Mouse (Mus musculus) small intestine, adult 2 months (tissue): Measurements from ENCODE around the gene Nav1. TPM values are rescaled to one million over a fixed set of nuclear protein-coding genes. Genes with fewer than 3 reads are reported as not detected.

Source experiments
- H3K27ac ChIP-seq: fragments of 200-500 bp; 2 replicates; pipeline ENCODE4 v1.5.1; 2012; ENCODE audit warnings: low read depth, low read length, control low read depth, inconsistent platforms; ENCODE audit not compliant: insufficient read depth
- H3K27me3 ChIP-seq: fragments of 200-500 bp; 2 replicates; pipeline ENCODE4 v1.6.1; 2012; ENCODE audit warnings: mild to moderate bottlenecking, moderate library complexity, low read length, inconsistent platforms; ENCODE audit not compliant: control insufficient read depth, insufficient read depth
- H3K36me3 ChIP-seq: fragments of 200-500 bp; 2 replicates; pipeline ENCODE4 v1.6.1; 2012; ENCODE audit warnings: mild to moderate bottlenecking, low read length, control low read depth, inconsistent platforms; ENCODE audit not compliant: control insufficient read depth, insufficient read depth
- H3K4me1 ChIP-seq: fragments of 200-500 bp; 2 replicates; pipeline ENCODE4 v1.6.1; 2012; ENCODE audit warnings: low read length, inconsistent platforms, mixed read lengths; ENCODE audit not compliant: control insufficient read depth, insufficient read depth, insufficient read length
- H3K4me3 ChIP-seq: fragments of 200-500 bp; 2 replicates; pipeline ENCODE4 v1.5.1; 2012; ENCODE audit warnings: low read depth, mild to moderate bottlenecking, control low read depth, inconsistent platforms, low read length, moderate library complexity
- CTCF ChIP-seq: fragments of 200-500 bp; IDR thresholded peaks from 2 replicates; pipeline ENCODE4 v1.5.1; 2012; ENCODE audit warnings: low read depth, mild to moderate bottlenecking, control low read depth, inconsistent platforms, low read length, moderate library complexity, mixed read lengths; ENCODE audit not compliant: insufficient replicate concordance, insufficient read length; ENCODE audit errors: extremely low read depth
- POLR2A ChIP-seq: fragments of 200-500 bp; IDR thresholded peaks from 2 replicates; pipeline ENCODE4 v1.6.1; 2012; ENCODE audit warnings: low read depth, mild to moderate bottlenecking, control low read depth, inconsistent platforms, low read length, moderate library complexity
- WGBS: fragments of 180-500 bp; shearing (Covaris S2); methylation state at CpG from one replicate; pipeline ENCODE4 v1.1.7; 2018; 5-methylcytosine and 5-hydroxymethylcytosine counted together
- polyA plus RNA-seq: library from polyadenylated mRNA; depleted of rRNA; stranded (reverse); fragments of >200 nt; gene quantifications from 2 replicates; pipeline ENCODE4 v1.2.3, GENCODE M21; 2012

The Nav1 gene
- polyA plus RNA-seq, 1 experiment, result 6.2 TPM

GRCm38 (mm10) chr1:135507572-135508348 lies 99.3 kb downstream of the Nav1 start:
- Histone ChIP-seq H3K27me3 (no peaks in the 10 kb centered on the region), H3K4me1 (peaks cover 8% of the 10 kb centered on the region; the same call in 1 of the 2 replicates), H3K4me3 (no peak overlapping the region), H3K36me3 (no peaks in the 10 kb centered on the region), H3K27ac (no peak overlapping the region)
- 34% methylated on average over 14 of the region's 14 CpGs for WGBS
- no peak for TF ChIP-seq CTCF
- TF ChIP-seq POLR2A, result no peak

GRCm38 (mm10) chr1:135505499-135505898 lies 101.6 kb downstream of the Nav1 start:
- no peak overlapping the region for H3K27ac ChIP-seq
- 68% methylated on average over 7 of the region's 7 CpGs for WGBS
- no peak overlapping the region for H3K4me3 ChIP-seq
- no peaks in the 10 kb centered on the region for H3K36me3 ChIP-seq
- H3K27me3 ChIP-seq, result no peaks in the 10 kb centered on the region
- TF ChIP-seq POLR2A (no peak), CTCF (no peak)
- peaks cover 8% of the 10 kb centered on the region; the same call in 1 of the 2 replicates for H3K4me1 ChIP-seq

DNA sequence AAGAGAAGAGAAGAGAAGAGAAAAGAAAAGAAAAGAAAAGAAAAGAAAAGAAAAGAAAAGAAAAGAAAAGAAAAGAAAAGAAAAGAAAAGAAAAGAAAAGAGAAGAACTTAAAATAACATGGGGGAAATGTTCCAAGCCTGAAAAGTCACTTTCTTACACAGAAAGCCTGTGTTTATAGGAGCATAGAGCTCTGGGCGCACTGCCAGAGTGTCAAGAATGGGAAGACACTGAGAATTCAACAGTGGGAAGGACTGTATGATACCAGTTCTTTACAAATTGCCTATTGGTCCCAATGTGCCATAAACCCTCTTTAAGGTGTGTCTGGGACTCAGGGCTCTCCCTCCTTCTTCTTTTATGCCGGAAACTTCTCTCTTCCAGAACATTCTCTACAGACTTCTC lies 103.7 kb downstream of the Nav1 start:
- Histone ChIP-seq H3K27me3 (no peaks in the 10 kb centered on the region), H3K4me3 (no peak overlapping the region), H3K36me3 (no peaks in the 10 kb centered on the region), H3K4me1 (peaks cover 9% of the 10 kb centered on the region; the same call in 1 of the 2 replicates), H3K27ac (no peak overlapping the region)
- 26% methylated on average over 2 of the region's 2 CpGs for WGBS
- no peak for TF ChIP-seq CTCF
- TF ChIP-seq POLR2A, result no peak

GRCm38 (mm10) chr1:135502750-135503149 lies 104.3 kb downstream of the Nav1 start:
- 62% methylated on average over 9 of the region's 9 CpGs for WGBS
- Histone ChIP-seq H3K4me3 (no peak overlapping the region), H3K27ac (no peak overlapping the region), H3K4me1 (peaks cover 8% of the 10 kb centered on the region; the same call in 1 of the 2 replicates), H3K27me3 (no peaks in the 10 kb centered on the region), H3K36me3 (no peaks in the 10 kb centered on the region)
- TF ChIP-seq CTCF (no peak), POLR2A (no peak)

- TF ChIP-seq POLR2A (no peak), CTCF (no peak)
- Histone ChIP-seq H3K4me1 (peaks cover 8% of the 10 kb centered on the region; the same call in 1 of the 2 replicates), H3K27me3 (no peaks in the 10 kb centered on the region), H3K36me3 (no peaks in the 10 kb centered on the region), H3K4me3 (no peak overlapping the region), H3K27ac (no peak overlapping the region)
- 75% methylated on average over 8 of the region's 8 CpGs for WGBS
These were observed 105.0 kb downstream of the Nav1 start for GRCm38 (mm10) chr1:135502135-135502534.

DNA sequence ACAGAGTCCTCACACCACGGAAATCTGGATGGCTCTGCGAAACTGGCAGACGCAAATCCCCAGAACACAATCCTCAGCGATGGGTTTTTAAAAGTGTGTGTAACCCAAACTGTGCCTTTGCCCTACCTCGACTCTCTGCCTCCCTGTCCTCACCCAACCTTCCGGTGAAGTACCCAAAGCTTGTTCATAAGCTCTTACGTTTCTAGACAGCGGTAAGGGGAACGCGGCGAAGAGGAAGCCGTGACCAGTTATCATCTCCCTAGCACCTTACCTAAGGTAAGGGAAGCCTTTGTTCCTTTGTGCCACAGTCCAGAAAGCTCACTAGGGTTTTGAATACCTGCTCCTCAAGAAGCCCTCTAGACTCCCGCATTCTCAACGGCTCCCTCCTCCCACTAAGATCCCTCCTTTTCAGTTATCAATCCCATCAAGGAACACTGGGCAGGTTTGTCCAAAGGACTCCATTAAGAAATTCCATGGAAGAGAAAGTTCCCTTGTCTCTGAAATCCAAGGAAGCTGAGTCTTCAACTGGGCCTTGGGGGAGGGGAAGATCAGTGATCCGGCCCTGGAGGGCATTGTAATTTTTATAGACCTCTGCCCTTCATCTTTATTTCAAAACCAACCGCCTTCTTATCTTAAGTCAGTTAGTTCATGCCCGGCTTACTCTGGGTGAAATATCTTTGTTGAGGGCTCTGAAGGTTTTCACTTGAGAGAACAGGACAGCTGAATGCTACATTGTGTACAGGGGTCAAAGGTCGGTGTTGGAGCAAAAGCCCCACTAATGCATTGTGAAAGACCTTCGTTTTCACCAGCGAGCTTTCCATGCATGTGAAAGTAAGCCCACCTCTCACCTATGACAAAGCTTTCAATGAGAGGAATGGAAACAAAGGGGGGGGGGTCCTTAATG lies 108.4 kb downstream of the Nav1 start:
- no peaks in the 10 kb centered on the region for H3K27me3 ChIP-seq
- 34% methylated on average over 20 of the region's 20 CpGs for WGBS
- H3K27ac ChIP-seq, result peak overlapping the region; percentile 22; the same call in 1 of the 2 replicates
- TF ChIP-seq POLR2A, result no peak
- no peak for TF ChIP-seq CTCF
- no peak overlapping the region for H3K4me3 ChIP-seq
- H3K36me3 ChIP-seq, result no peaks in the 10 kb centered on the region
- peaks cover 8% of the 10 kb centered on the region; the same call in 1 of the 2 replicates for H3K4me1 ChIP-seq

DNA sequence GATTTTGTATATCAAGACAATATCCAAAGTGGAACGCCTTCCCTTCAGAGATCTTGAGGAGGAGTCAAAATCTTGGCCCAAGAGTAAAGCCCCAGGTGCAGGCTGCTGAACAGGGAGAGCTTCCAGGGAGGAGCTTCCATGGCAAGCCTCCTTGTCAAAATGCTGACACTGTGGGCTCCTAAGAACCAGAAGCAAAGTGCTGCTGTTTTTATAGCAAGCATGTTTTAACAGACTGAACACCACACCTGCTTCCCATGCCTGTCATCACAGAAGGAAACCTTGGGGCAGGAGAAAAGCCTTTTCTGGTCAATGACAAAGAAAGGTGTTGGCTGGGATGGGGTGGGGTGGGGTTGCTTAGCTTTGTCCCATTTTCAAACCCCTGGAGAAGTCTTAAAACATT lies 112.0 kb downstream of the Nav1 start:
- Histone ChIP-seq H3K27me3 (no peaks in the 10 kb centered on the region), H3K27ac (no peak overlapping the region), H3K4me3 (no peak overlapping the region), H3K36me3 (no peaks in the 10 kb centered on the region), H3K4me1 (peaks cover 8% of the 10 kb centered on the region; the same call in 1 of the 2 replicates)
- WGBS, result 64% methylated on average over 1 of the region's 1 CpGs
- TF ChIP-seq POLR2A (no peak), CTCF (no peak)
